Mouse (Mus musculus): ENCODE results near the gene Msi1. TPM values are rescaled to one million over a fixed set of nuclear protein-coding genes. Genes with fewer than 3 reads are reported as not detected.

The Msi1 gene
- 10 to 100 TPM; 12.4 to 20.8 TPM for total RNA-seq (2021)
- long read RNA-seq, experiment 1, partial matches to known transcripts = 0 of 1 reads
- long read RNA-seq, experiment 1, other reads (novel, unspliced or antisense) = 1 of 1 reads
- long read RNA-seq, experiment 2, partial matches to known transcripts = 0 of 2 reads
- long read RNA-seq, experiment 2, other reads (novel, unspliced or antisense) = 2 of 2 reads

DNA sequence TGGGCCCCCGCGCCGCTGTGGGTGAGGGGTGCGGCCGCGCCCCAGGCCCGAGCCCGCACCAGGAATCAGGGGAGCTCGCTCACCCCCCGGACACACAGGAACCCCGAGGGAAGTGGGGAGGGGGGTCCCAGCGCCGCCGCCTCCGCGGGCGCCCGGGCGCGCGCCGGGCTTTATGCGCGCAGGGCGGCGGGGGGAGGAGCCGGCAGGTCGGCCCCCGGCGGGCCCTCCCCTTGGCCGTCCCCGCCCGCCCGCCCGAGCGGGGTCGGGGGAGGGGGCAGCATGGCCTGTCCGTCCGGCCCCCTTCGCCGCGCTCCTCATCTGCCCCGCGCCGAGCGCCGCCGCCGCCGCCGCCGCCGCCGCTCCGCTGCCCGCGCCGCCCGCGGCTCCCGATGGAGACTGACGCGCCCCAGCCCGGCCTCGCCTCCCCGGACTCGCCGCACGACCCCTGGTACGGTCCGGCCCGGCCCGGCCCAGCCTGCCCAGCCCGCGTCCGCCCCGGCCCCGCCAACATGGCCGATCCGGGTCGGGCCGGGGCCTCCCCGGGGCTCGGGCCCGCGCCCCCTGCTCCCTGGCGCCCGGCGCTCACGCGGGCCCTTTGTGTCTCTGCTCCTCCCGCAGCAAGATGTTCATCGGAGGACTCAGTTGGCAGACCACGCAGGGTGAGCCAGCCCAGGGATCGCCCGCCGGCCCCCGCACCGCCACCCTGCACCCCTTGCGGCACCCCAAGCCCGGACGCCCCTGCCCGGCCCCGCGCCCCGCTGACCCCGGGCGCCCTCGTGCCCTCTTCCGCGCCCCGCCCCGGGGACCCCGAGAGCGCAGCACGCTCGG lies at the start of gene Msi1:
Msi1 (plus strand) TSS at position 241 of the 828 bp plus-strand sequence.
- peak; percentile 39 for DNase-seq (ENCODE audit: low spot score in 2 of 2)

DNA sequence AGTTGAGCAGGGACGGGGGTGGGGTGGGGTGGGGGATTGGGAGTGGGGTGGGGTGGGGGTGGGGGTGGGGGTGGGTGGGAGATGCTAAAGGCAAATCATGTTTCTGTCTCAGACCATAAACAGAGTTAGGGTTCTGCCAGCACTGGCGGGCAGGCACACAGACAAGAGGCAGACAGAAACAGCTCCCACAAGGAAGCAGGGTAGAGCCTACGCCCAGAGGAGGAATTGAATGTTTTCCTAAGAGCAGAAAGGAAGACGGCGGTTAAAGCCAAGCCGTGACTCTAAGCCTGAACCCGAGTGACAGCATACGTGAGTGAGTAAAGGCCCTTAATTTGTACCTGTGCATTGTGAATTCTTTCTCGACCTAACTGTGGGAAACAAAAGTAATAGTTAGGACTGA lies 37.5 kb upstream of the Msi1 start:
- DNase-seq (ENCODE audit: low spot score in 2 of 2) = no peak

DNA sequence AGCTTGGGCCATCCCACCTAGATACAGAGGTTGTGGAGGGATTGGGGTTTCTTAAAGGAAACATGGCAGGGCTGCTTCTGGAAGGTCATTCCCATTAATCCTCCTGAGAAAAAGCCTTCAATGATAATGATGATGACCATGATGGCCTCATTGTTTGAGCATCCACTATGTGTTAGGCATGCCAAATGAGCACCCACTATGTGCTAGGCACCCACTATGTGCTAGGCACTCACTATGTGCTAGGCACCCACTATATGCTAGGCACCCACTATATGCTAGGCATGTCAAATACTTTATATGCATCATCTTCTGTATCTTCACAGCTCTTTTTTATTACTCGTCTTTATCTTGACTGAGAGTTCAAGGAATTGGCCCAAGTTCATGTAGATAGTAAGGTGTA lies 36.4 kb upstream of the Msi1 start:
- DNase-seq (ENCODE audit: low spot score in 2 of 2) = no peak

DNA sequence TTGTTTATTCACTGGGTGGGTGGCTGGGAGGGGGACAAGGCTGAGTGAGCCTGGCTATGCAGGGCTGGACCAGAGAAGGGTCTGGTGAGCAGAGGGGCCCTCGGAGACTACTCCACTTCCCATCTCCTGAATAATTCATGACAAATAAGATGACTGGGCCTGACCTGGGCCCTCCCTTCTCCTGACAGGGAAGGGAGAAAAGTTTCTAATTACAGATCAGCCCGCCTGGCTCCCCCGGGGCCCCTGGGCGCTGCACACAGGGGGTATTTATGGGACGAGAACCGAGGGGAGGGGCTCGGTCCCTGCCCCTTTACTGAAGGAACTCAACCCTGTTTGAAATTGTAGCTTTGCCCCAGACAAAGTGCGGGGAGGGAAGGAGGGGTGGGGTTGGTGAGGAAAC lies 35.2 kb upstream of the Msi1 start:
- no peak for DNase-seq (ENCODE audit: low spot score in 2 of 2)

DNA sequence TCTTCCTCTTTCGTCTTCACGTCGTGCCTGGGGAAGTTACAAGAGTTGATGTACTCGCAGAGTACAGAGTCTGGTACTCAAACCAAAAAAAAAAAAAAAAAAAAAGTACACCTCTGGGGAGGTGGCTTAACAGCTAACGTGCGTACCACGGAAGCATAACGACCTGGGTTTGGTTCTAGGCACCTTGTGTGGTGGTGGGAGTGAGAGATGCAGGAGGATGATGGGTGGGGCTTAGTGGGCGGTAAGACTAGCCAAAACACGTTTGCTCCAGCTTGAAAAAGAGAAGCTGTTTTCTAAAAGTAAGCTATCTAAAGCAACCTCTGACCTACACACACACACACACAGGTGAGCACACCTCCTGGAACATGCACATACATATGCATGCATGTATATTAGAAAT lies 34.6 kb upstream of the Msi1 start:
- DNase-seq (ENCODE audit: low spot score in 2 of 2) = no peak

DNA sequence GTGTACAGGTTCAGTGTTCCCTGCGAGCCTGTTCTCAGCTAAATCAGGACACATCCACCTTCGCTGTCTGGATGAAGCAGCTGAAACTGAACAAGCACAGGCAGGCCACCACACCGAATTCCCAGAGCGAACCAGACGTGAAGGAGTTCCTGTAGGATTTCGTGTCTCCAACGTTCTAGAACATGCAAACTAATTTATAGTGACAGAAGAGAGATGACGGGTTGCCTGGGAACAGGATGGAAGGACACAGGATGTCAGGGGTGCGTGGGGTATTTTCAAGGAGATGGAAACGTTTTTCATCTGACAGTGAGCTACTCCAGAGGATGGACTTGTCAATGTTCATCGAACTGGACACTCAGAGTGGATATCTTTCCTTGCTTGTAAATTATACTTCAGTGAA lies 32.7 kb upstream of the Msi1 start:
- no peak for DNase-seq (ENCODE audit: low spot score in 2 of 2)

DNA sequence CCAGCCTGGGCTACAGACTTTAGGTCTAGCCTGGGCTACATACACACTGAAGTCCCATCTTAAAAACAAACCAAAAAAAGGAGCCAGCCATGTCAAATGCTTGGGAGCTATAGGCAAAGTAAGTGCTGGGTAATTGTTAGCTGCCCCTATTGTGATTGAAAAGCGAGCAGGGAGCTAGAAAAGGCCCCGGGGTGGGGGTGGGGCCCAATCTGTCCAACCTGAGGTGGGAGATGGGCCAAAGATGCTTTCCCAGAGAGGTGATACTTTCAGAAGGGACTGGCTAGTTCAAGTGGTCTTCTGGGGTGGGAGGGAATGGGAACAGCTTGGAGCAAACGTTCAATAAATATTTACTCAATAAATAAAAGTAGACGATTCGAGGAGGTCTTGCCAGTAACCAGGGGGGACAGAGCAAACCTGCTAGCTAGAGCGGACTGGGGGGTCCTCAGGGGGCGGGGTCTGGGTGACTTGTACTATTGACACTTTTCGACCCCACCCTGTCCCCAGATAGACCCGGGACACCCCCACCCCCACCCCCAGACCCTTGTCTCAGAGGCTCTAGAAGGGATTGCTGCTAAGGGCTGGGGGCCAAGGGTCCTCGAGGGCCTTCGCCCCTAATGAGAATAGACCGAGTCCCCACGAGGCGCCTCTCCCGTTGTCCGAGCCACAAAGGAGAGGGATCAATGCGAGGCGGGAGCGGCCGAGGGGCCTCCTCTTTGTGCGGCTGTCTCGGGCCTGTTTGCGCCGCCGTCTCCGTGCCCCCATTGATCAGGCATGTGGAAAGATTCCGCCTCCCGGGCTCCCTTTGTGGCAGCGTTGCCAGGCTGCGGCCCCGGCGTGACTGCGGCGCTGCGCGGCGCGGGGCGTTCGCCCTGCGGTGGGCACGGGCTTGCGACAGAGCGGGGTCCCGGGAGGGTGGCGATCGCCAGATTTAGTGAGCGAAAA lies 31.3 kb upstream of the Msi1 start:
- peak in 1 of 2 experiments; percentile 27 for DNase-seq (ENCODE audit: low spot score in 2 of 2)

DNA sequence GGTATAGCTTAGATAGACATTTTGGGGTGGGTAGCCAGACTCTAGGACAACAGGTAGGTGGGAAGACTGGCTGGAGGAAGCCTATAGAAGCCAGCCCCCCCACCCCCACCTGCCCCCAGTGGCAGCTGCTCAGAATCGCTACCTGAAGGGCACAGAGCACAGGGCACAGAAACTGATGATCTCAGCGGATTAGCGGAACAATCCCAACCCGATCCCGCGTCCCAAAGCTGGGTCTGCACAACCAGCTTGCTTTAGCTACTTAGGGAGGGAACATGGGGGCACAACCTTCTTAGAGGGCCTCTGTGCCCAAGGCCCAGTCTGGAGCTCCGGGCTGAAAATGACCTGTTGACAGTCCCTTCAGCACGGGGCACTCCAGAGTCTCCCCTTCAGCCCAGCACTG lies 27.3 kb upstream of the Msi1 start:
- no peak for DNase-seq (ENCODE audit: low spot score in 2 of 2)

DNA sequence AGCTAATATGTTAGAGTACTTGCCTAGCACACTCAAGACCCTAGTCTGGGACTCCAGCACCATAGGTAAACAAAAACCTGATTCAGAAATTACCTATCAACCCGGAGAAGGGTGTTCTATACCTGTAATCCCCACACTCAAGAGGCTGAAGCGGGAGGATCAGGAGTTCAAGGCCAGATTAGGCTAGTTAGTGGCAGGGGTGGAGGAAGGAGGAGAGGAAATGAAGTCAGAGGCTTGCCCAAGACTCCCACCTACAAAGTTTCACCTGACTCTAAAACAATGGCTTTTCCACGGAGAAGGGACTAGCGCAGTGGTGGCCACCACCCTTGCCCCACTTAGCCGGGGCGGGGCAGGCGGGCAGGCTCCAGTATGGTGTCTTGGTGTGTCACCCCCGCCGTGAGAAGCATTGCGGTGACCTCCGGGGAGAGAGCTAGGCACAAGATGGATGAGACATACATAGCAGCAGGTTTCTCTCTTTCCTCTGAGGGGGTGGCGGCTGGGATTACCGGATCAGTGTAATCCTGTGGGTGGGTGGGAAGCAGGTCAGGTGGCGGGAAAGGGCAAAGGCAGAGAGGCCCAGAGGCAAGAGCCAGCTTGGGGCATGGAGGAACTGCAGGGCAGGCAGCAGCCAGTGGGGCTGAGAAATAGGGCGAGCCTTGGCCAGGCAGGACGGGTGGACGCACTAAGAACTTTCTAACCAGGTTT lies 25.8 kb upstream of the Msi1 start:
- no peak for DNase-seq (ENCODE audit: low spot score in 2 of 2)

DNA sequence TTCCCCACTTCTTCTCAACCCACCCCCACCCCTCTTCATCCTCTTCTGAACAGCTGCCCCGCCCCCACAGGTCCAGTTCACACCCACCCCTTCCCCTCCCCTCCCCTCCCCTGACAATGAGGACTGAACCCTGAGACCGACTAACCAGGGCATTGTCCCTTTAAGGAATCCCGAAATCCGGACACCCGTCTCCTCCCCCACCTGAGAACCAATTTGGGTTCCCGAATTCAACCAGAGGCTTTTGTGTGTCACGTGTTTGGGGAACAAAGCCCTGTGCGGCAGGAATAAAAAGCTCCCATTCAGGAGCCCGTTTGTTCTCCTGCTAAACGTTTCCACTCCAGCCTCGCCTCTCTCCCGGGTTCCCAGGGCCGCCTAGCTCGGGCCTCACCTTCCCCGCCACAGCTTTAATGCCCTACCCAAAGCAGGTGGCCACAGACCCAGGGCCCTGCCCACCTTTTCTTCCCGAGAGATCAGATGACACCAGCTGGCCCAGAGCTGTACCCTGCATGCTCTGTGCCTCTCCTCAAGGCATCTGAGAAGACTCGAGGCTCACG lies 25.1 kb upstream of the Msi1 start:
- peak in 1 of 2 experiments; percentile 22 for DNase-seq (ENCODE audit: low spot score in 2 of 2)

DNA sequence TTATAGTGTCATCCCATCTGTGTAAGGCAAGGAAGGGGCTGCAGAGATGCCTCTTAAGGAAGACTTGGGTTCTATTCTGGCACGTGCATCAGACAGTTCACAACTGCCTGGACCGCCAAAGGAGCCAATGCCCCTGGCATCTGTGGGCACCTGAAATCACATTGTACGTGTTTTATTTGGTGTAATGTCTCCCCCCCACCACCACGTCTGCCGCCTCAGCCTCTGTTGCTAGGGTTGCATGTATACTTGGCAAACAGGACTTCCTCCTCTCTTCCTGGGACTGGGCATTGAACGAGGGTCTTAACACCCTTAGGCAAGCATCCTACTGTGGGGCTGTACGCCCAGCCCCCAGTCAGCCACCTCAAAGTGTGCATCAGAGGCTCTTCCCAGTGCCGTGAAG lies 24.2 kb upstream of the Msi1 start:
- DNase-seq (ENCODE audit: low spot score in 2 of 2) = no peak

DNA sequence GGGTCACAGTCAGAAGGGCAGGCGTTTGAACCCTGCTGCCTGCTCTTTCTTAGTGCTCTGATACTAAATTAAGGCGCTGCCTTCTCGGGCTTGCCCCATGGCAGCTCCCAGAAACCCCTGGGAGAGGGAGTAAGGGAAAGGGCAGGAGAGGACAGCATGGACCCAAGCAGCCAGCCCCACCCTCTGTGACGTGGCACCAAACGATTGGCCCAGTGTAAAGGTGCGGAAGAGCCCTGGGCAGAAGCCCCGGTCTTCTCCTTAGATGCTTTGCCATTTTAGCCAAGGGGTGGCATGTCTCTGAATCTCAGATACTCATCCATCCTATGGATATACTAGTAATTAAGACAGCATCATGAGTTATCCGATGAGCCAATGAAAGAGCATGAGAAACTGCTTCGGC lies 21.3 kb upstream of the Msi1 start:
- DNase-seq (ENCODE audit: low spot score in 2 of 2) = no peak

DNA sequence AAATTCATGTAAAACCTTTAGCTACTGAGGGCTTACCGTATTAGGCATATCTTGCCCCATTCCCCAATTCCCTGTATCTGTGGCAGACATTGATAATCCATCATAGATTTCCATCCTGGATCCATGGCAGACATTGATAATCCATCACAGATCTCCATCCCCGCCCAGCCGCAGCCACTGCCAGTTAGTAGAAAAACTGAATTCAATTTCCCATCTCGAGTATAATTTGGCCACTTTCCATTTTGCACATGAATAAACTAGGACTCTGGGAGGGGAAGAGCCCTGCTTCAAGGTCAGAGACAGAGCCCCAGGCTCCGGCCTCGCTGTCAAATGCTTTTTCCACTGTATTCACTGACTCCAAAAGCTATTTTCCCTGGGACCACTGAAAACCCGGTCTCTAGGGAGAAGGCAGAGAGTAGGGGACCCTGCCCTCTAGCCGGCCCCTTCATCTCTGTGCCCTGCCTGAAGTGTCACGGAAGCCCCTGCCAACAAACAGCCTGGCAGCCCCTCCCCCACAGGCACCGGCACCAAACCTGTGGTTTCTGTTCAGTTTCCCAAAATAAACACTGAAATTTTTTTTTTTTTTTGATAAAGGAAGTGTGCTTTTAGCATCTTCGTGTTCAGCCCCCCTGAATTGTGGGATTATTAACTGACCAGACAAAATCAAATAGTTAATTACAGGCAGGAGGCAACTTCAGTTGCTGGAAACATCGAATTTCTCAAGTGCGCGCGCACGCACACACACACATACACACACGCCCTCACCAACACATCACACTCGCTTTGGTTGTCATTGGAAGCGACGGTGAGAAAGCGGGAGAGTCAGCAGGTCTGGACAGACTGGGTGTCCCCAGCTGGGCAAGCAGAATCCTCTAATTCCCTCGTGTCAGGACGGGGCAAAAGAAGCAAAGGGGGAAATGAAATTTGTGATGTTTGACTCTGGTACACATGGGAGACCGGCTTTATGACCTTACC lies 14.0 kb upstream of the Msi1 start:
- DNase-seq (ENCODE audit: low spot score in 2 of 2) = no peak

DNA sequence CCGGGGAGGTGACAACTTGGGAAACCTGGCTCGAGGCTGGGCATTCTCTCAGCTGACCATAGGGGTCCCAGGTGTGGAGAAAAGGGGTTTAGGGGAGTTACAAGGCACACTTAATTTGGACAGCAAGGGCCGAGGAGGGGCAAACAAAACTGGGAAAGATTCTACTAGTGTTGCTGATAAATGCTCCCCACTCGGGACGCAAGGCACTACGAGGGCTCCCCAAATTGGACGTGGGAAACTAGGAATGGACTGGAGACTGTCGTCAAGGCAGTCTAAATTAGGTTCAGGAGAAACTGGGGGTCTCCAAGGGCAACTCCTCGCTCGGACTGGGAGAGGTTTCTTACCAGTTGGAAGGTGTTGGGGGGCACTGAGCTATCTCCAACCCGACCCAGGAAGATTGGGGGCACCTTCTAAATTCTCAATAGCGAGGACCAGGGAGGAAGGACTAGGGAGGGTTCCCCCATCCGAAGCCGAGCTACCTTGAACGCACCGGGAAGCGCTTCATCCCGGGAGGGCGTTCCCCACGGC lies 504 bp upstream of the Msi1 start:
- DNase-seq (ENCODE audit: low spot score in 2 of 2) = no peak

DNA sequence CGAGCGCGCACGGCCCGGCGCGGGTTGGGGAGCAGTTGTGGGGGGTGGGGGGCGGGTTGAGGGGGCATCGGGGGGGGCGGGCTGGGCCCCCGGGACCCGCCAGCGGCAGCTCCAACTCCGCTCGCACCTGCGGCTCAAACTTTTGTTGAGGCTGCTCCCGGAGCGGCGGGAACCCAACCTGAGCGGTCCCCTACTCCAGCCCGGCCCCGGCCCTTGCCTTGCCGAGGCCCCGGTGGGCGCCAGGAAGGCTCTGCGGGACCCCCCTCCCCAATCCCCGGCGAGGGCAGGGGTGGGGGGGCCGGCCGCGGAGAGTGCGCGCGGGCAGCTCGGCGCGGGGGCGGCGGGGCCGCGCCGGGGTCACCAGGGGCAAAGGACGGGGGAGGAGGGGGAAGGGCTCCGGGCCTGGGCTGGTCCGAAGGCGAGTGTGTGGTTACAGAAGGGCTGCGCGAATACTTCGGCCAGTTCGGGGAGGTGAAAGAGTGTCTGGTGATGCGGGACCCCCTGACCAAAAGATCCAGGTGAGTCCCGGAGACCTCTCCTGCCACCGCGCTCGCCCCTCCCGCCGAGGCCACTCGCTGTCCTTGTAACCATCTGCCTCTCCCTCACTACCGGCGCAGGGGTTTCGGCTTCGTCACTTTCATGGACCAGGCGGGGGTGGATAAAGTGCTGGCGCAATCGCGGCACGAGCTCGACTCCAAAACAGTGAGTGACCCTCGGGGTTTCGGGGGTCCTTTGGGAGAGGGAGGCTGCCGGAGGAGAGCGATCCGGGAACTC lies 975 bp downstream of the Msi1 start:
- DNase-seq (ENCODE audit: low spot score in 2 of 2) = peak; percentile 40 to 51

DNA sequence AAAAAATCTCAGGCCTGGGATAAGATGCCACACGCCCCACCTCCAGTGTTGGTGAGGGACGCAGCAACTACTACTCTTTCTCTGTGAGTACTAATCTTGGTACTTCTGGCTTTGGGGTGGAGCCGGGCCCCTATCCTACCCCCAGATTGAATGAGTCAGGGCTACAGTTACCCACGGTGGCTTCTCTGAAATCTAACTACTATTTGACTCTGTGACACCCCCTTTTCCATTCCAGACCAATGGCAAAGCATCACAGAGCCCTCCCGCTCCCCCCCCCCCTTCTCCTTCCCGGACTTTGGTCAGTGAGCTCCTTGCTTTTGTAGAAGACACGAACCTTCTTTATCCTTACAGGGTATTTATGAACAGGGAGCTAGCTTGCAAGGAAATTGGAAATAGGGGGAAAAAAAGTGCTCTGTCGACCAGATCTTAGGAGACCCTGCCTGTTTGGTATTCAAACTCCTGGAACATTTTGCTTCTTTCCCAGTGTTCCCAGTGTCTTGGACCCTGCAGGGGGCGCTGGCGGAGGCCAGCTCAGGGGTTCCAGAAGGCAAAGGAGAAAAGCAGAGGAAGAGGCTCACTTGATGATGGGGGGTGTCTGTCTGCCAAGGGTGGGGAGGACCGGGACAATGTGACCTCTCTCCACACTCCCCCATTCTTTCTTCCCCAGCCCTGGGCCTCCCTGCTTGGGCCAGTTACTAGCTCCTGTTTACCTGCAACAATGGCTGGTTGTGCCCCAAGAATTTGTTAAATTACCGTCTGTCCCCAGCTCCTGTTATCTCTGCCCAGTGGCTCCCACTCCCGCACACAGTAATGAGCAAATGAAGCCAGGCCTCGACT lies 1.9 kb downstream of the Msi1 start:
- DNase-seq (ENCODE audit: low spot score in 2 of 2) = no peak

DNA sequence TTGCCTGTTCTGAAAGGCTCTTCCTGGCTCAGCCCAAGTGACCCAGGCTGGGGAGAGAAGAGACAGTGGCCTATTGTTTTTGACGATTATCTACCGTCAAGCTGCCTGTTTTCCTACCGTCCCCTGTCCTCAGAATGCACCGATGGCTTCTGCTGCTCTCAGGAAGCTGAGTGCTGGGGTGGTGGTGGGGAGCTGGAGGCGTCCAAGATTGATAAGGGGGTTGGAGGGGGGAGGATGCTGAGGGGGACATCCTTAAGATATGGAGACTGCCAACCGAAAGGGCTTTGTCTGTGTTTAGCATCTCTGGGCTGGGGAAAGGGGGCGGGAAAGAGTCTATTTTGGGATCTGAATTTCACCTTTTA lies 2.5 kb downstream of the Msi1 start:
- DNase-seq (ENCODE audit: low spot score in 2 of 2) = no peak

DNA sequence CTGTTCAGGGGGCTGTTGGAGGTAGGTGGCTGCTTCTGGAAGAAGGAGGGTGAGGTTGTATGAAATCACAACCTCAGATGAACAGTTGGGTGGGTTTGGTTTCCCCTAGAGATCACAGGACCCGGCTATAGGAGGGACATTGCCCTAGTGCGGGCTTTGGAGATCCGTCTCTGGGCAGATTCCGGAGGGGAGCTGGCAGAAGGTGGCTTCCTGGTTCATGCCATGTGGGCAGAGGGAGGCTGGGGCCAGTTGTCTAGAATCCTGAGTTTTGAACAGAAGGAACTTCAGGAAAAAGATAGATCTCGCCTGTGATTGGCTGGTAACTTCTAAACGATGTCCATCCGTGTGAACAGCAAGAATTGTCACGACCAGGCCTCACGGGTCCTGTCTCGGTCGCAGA lies 3.0 kb downstream of the Msi1 start:
- DNase-seq (ENCODE audit: low spot score in 2 of 2) = no peak
